Mouse (Mus musculus) liver, postnatal 0 days (tissue): ENCODE results near the gene Entpd7. TPM values are rescaled to one million over a fixed set of nuclear protein-coding genes. Genes with fewer than 3 reads are reported as not detected.
A peak's percentile ranks its signal among the peaks of the same experiment; 100 is the strongest.

Source experiments
- ATAC-seq: fragments of 200-750 bp; cut with Nextera tagmentation; 2 replicates; pipeline ENCODE4 v1.8.0; 2017; ENCODE audit warnings: mild to moderate bottlenecking, moderate library complexity
- DNase-seq: peaks from one replicate; pipeline ENCODE4 v3.0.0-alpha.2; 2016
- H3K27ac ChIP-seq: fragments of 300-500 bp; sonication (generic); 2 replicates; pipeline ENCODE4 v1.5.1; 2014; ENCODE audit warnings: antibody characterized with exemption, moderate library complexity, mild to moderate bottlenecking, low read depth
- H3K27me3 ChIP-seq: fragments of 300-500 bp; sonication (generic); 2 replicates; pipeline ENCODE4 v1.6.1; 2014; ENCODE audit warnings: low read length, control low read depth, mixed read lengths; ENCODE audit not compliant: insufficient read depth
- H3K36me3 ChIP-seq: fragments of 300-500 bp; sonication (generic); replicated peaks from 2 replicates; pipeline ENCODE4 v1.6.1; 2014; ENCODE audit warnings: mild to moderate bottlenecking, control low read depth, low read length, moderate library complexity, mixed read lengths; ENCODE audit not compliant: insufficient read depth
- H3K4me1 ChIP-seq: fragments of 300-500 bp; sonication (generic); 2 replicates; pipeline ENCODE4 v1.6.1; 2014; ENCODE audit warnings: antibody characterized with exemption, mild to moderate bottlenecking, control low read depth; ENCODE audit not compliant: insufficient read depth
- H3K4me2 ChIP-seq: fragments of 300-500 bp; sonication (generic); 2 replicates; pipeline ENCODE4 v1.6.1; 2014; ENCODE audit warnings: low read depth, mild to moderate bottlenecking, low read length, moderate library complexity, mixed read lengths
- H3K4me3 ChIP-seq: fragments of 300-500 bp; sonication (generic); 2 replicates; pipeline ENCODE4 v1.5.1; 2014; ENCODE audit warnings: low read depth, low read length
- H3K9ac ChIP-seq: fragments of 300-500 bp; sonication (generic); replicated peaks from 2 replicates; pipeline ENCODE4 v1.6.1; 2014; ENCODE audit warnings: mild to moderate bottlenecking, moderate library complexity
- H3K9me3 ChIP-seq: fragments of 300-500 bp; sonication (generic); 2 replicates; pipeline ENCODE4 v1.6.1; 2016; ENCODE audit warnings: mild to moderate bottlenecking, control low read depth, low read length, mixed read lengths
- CTCF ChIP-seq: sonication (generic); IDR thresholded peaks from 2 replicates; pipeline ENCODE4 v1.5.1; 2016; ENCODE audit warnings: antibody characterized with exemption, low read depth
- EP300 ChIP-seq: IDR thresholded peaks from 2 replicates; pipeline ENCODE4 v1.6.1; 2016; ENCODE audit warnings: antibody characterized with exemption, low read depth, mild to moderate bottlenecking
- WGBS: fragments of 180-500 bp; shearing (Covaris S2); extraction: QIAGEN DNeasy Blood & Tissue Kit; methylation state at CpG from one replicate; pipeline ENCODE4 v1.1.7; 2014; ENCODE audit not compliant: insufficient replicate concordance; 5-methylcytosine and 5-hydroxymethylcytosine counted together
- polyA plus RNA-seq: library from polyadenylated mRNA; unstranded; fragments of >200 nt; fragmentation: Nextera tagmentation; extraction: Ambion mirVana; gene quantifications from 2 replicates; pipeline ENCODE4 v1.2.1, GENCODE M21; 2015

The Entpd7 gene
- polyA plus RNA-seq, 1 experiment from 2014 or later: 1.9 TPM

- Histone ChIP-seq H3K9me3 (no peaks in the 10 kb centered on the region), H3K4me3 (no peak overlapping the region), H3K36me3 (no peaks in the 10 kb centered on the region; the same call in none of the 2 replicates), H3K9ac (no peak overlapping the region), H3K4me2 (no peak overlapping the region), H3K27me3 (no peaks in the 10 kb centered on the region), H3K4me1 (no peaks in the 10 kb centered on the region), H3K27ac (no peak overlapping the region)
- WGBS: 21% methylated on average over 6 of the region's 6 CpGs
- ATAC-seq (no peak), DNase-seq (peak; percentile 89)
- TF ChIP-seq CTCF (peak; percentile 85), EP300 (no peak)
Measured at GRCm38 (mm10) chr19:43760504-43760903, 71.0 kb downstream of the Entpd7 start.

GRCm38 (mm10) chr19:43761543-43762256 lies 72.2 kb downstream of the Entpd7 start:
- Histone ChIP-seq H3K27me3 (no peaks in the 10 kb centered on the region), H3K9ac (no peak overlapping the region), H3K4me2 (no peak overlapping the region), H3K36me3 (no peaks in the 10 kb centered on the region; the same call in none of the 2 replicates), H3K27ac (no peak overlapping the region), H3K4me3 (no peak overlapping the region), H3K9me3 (no peaks in the 10 kb centered on the region), H3K4me1 (no peaks in the 10 kb centered on the region)
- TF ChIP-seq EP300 (no peak), CTCF (peak; percentile 49)
- DNase-seq (no peak), ATAC-seq (no peak)

GRCm38 (mm10) chr19:43762410-43762809 lies 72.9 kb downstream of the Entpd7 start:
- Histone ChIP-seq H3K4me1 (no peaks in the 10 kb centered on the region), H3K9ac (no peak overlapping the region), H3K4me2 (no peak overlapping the region), H3K27me3 (no peaks in the 10 kb centered on the region), H3K27ac (no peak overlapping the region), H3K4me3 (no peak overlapping the region), H3K36me3 (no peaks in the 10 kb centered on the region; the same call in none of the 2 replicates), H3K9me3 (no peaks in the 10 kb centered on the region)
- DNase-seq (no peak), ATAC-seq (no peak)
- TF ChIP-seq EP300 (no peak), CTCF (no peak)
- WGBS: 80% methylated on average over 2 of the region's 2 CpGs

- 74% methylated on average over 5 of the region's 5 CpGs for WGBS
- no peak overlapping the region for H3K4me3 ChIP-seq
Measured at GRCm38 (mm10) chr19:43766451-43766850, 77.0 kb downstream of the Entpd7 start.

GRCm38 (mm10) chr19:43767549-43768322 lies 78.3 kb downstream of the Entpd7 start:
- WGBS: 52% methylated on average over 9 of the region's 9 CpGs
- Histone ChIP-seq H3K4me3 (no peak overlapping the region), H3K36me3 (no peaks in the 10 kb centered on the region), H3K4me2 (no peak overlapping the region), H3K9me3 (no peaks in the 10 kb centered on the region), H3K9ac (no peak overlapping the region), H3K4me1 (peaks cover 6% of the 10 kb centered on the region), H3K27ac (peak overlapping the region; percentile 77), H3K27me3 (no peaks in the 10 kb centered on the region)
- no peak for TF ChIP-seq CTCF
- peak; percentile 50 for TF ChIP-seq EP300
- DNase-seq (no peak), ATAC-seq (peak; percentile 94)

More at GRCm38 (mm10) chr19:43766451-43766850, 77.0 kb downstream of the Entpd7 start:
- Histone ChIP-seq H3K9ac (no peak overlapping the region), H3K9me3 (no peaks in the 10 kb centered on the region), H3K27ac (peak overlapping the region; percentile 77; the same call in 1 of the 2 replicates), H3K4me1 (peaks cover 6% of the 10 kb centered on the region; the same call in 1 of the 2 replicates), H3K27me3 (no peaks in the 10 kb centered on the region), H3K36me3 (no peaks in the 10 kb centered on the region), H3K4me2 (peak overlapping the region; percentile 39; the same call in 1 of the 2 replicates)
- no peak for TF ChIP-seq EP300
- no peak for TF ChIP-seq CTCF
- no peak for DNase-seq
- ATAC-seq: no peak

- peaks cover 6% of the 10 kb centered on the region for H3K4me1 ChIP-seq
- no peak overlapping the region for H3K4me3 ChIP-seq
- no peak for TF ChIP-seq CTCF
- TF ChIP-seq EP300: no peak
- H3K9me3 ChIP-seq: no peaks in the 10 kb centered on the region
- H3K9ac ChIP-seq: no peak overlapping the region
- 72% methylated on average over 5 of the region's 5 CpGs for WGBS
- peak overlapping the region; percentile 77; the same call in 1 of the 2 replicates for H3K27ac ChIP-seq
- H3K4me2 ChIP-seq: no peak overlapping the region
- DNase-seq (no peak), ATAC-seq (no peak)
- no peaks in the 10 kb centered on the region for H3K27me3 ChIP-seq
- no peaks in the 10 kb centered on the region for H3K36me3 ChIP-seq
Measured at GRCm38 (mm10) chr19:43769366-43769960, 80.0 kb downstream of the Entpd7 start.
